Mouse (Mus musculus) MEL (cell line): ENCODE measurements at regions not wholly inside any gene's neighbourhood (a gene's known extent, or its start where the extent isn't known, plus 50 kb on each side); places are given as distances from the start of the nearest gene placed in this dataset.

ENCODE experiments used
- CHD1 ChIP-seq: IDR thresholded peaks from 2 replicates; pipeline ENCODE4 v1.6.1; 2012; ENCODE audit warnings: low read depth, mild to moderate bottlenecking, inconsistent platforms, low read length, improper control_type of control experiment
- CTCF ChIP-seq, 3 experiments: IDR thresholded peaks in 2 of 3; conservative IDR thresholded peaks in 1 of 3; 2 replicates each; pipeline ENCODE4 v1.5.1; 2011 to 2012; ENCODE audit warnings: low read length in 3 of 3, low read depth in 2 of 3, mild to moderate bottlenecking in 2 of 3, improper control_type of control experiment in 1 of 3, inconsistent platforms in 1 of 3, mixed read lengths in 1 of 3, moderate library complexity in 1 of 3; ENCODE audit not compliant: control insufficient read depth in 1 of 3, insufficient read depth in 1 of 3, poor library complexity in 1 of 3, severe bottlenecking in 1 of 3
- EP300 ChIP-seq, 2 experiments: IDR thresholded peaks; 2 replicates each; pipeline ENCODE4 v1.6.1; 2011; ENCODE audit warnings: improper control_type of control experiment in 2 of 2, low read length in 2 of 2, low read depth in 1 of 2, mild to moderate bottlenecking in 1 of 2
- MAFK ChIP-seq: IDR thresholded peaks from 2 replicates; pipeline ENCODE4 v1.6.1; 2011; ENCODE audit warnings: low read depth, mild to moderate bottlenecking, low read length, improper control_type of control experiment, borderline replicate concordance
- POLR2A ChIP-seq, 2 experiments: IDR thresholded peaks; 2 replicates each; pipeline ENCODE4 v1.6.1; 2011 to 2012; ENCODE audit warnings: low read length in 2 of 2, mild to moderate bottlenecking in 2 of 2, control low read depth in 1 of 2, improper control_type of control experiment in 1 of 2, low read depth in 1 of 2, moderate library complexity in 1 of 2; ENCODE audit not compliant: control insufficient read depth in 1 of 2, insufficient read depth in 1 of 2, poor library complexity in 1 of 2
- RAD21 ChIP-seq: IDR thresholded peaks from 2 replicates; pipeline ENCODE4 v1.6.1; 2011; ENCODE audit warnings: mild to moderate bottlenecking, low read depth, low read length, improper control_type of control experiment
- SIN3A ChIP-seq: IDR thresholded peaks from 2 replicates; pipeline ENCODE4 v1.6.1; 2012; ENCODE audit warnings: low read length, improper control_type of control experiment, inconsistent platforms
- TAL1 ChIP-seq: IDR thresholded peaks from 2 replicates; pipeline ENCODE4 v1.6.1; 2012; ENCODE audit warnings: mild to moderate bottlenecking, inconsistent platforms, low read length, moderate library complexity, mixed read lengths
- TCF12 ChIP-seq: IDR thresholded peaks from 2 replicates; pipeline ENCODE4 v1.6.1; 2014; ENCODE audit warnings: low read depth, mild to moderate bottlenecking, inconsistent platforms, low read length, improper control_type of control experiment, moderate library complexity
- UBTF ChIP-seq: IDR thresholded peaks from 2 replicates; pipeline ENCODE4 v1.6.1; 2012; ENCODE audit warnings: low read depth, mild to moderate bottlenecking, inconsistent platforms, low read length, improper control_type of control experiment, moderate library complexity, borderline replicate concordance; ENCODE audit not compliant: insufficient read depth
- ZC3H11A ChIP-seq: IDR thresholded peaks from 2 replicates; pipeline ENCODE4 v1.6.1; 2012; ENCODE audit warnings: low read depth, mild to moderate bottlenecking, inconsistent platforms, low read length, improper control_type of control experiment
- ZNF384 ChIP-seq: IDR thresholded peaks from 2 replicates; pipeline ENCODE4 v1.6.1; 2012; ENCODE audit warnings: low read depth, mild to moderate bottlenecking, inconsistent platforms, low read length, improper control_type of control experiment

DNA sequence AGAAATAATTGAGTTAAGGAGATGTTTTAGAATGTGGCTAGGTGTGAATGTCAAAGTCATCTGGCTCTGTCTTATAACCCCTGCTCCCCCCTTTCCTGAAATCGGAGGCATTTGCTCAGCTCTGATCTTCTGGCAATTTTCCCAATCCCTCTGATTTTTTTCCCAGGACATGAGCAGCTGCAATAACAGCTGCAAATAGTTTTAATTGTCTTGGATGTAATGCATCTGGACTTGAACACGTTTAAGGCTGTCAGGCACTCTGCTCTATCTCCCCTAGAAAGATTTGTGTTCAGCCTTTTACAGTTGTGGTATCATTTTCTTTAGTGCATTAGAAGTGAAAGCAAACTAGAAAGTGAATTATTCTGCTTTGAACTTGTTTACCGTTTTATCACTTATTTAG, 246.3 kb upstream of the Fam92a start:
- TF ChIP-seq CTCF (IDR thresholded peaks at IDR 0.05 in 2 of 3, conservative IDR thresholded peaks at IDR 0.05 in 1 of 3; ENCODE audit: control insufficient read depth in 1 of 3, insufficient read depth in 1 of 3, low read depth in 2 of 3, low read length in 3 of 3, poor library complexity in 1 of 3, severe bottlenecking in 1 of 3) (no peak), POLR2A (IDR thresholded peaks at IDR 0.05; ENCODE audit: control insufficient read depth in 1 of 2, insufficient read depth in 1 of 2, low read depth in 1 of 2, low read length in 2 of 2, poor library complexity in 1 of 2) (no peak), EP300 (IDR thresholded peaks at IDR 0.05; ENCODE audit: low read depth in 1 of 2, low read length in 2 of 2) (no peak), TCF12 (no peak), CHD1 (no peak), ZC3H11A (no peak), MAFK (no peak), UBTF (no peak), TAL1 (no peak), ZNF384 (no peak), SIN3A (no peak), RAD21 (no peak)
